33 mouse cellular contexts compared by ENCODE assay signal in the genomic region with DNA sequence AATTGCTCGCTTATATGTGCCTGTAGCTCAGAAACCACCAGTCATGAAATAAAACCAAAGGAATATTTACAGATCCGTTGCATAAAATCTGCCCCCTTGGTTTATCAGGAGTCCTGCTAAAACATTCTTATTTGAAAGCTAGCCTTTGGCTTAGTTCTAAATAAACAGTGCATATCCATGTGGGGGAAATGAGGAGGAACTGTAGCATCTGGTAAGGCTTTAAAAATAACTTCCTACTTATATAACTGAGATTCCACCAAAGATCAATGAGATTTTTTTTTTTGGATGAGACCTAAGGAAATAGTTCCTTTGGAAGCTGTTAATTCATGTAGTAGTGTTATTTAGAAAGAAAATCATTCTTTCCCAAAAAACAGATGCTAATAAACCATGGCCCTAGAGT.
"Had no signal": no experiment of that assay in that cellular context is flagged by ENCODE, and none has a peak within 500 bp of the region (broad histone marks: within the 10 kb centered on the region; RNA-seq: fewer than 3 reads in every experiment).

No protein-coding gene starts in this region.

- ATAC-seq: hindbrain, embryonic 16.5 days; hindbrain, postnatal 0 days; inflammation-experienced regulatory T-cells, adult 6 months; intestine, embryonic 15.5 days; intestine, embryonic 16.5 days; intestine, postnatal 0 days had no signal

- H3K4me3 ChIP-seq: heart, embryonic 10.5 days; heart, embryonic 12.5 days; heart, embryonic 13.5 days; heart, embryonic 15.5 days; hindbrain, embryonic 10.5 days; hindbrain, embryonic 12.5 days; hindbrain, embryonic 13.5 days; hindbrain, embryonic 15.5 days; intestine, embryonic 15.5 days; kidney, embryonic 15.5 days; layer of hippocampus, adult 2 months had no signal

- DNase-seq: heart, postnatal 10 days; heart, postnatal 14 days; heart, postnatal 36 days; heart, postnatal 4 days; kidney, adult 11 months; kidney, adult 2 months; kidney, adult 8-10 months; kidney, adult 9 months; kidney, postnatal 10 days; kidney, postnatal 14 days; kidney, postnatal 25 days; kidney, postnatal 36 days; kidney, postnatal 4 days; layer of hippocampus, adult 9-11 months; layer of hippocampus, postnatal 36 days had no signal

- H3K27ac ChIP-seq: heart, embryonic 10.5 days; heart, embryonic 13.5 days; heart, embryonic 15.5 days; hindbrain, embryonic 10.5 days; hindbrain, embryonic 12.5 days; hindbrain, embryonic 13.5 days; hindbrain, embryonic 14.5 days; hindbrain, embryonic 15.5 days; hindbrain, postnatal 0 days; intestine, embryonic 15.5 days; kidney, embryonic 15.5 days; kidney, postnatal 0 days; layer of hippocampus, adult 2 months had no signal
